Mouse (Mus musculus): ENCODE data around the gene Arap1. TPM values are rescaled to one million over a fixed set of nuclear protein-coding genes. Genes with fewer than 3 reads are reported as not detected.

The Arap1 gene
- polyA plus RNA-seq, 2 experiments, result 77.1 to 92.6 TPM

DNA sequence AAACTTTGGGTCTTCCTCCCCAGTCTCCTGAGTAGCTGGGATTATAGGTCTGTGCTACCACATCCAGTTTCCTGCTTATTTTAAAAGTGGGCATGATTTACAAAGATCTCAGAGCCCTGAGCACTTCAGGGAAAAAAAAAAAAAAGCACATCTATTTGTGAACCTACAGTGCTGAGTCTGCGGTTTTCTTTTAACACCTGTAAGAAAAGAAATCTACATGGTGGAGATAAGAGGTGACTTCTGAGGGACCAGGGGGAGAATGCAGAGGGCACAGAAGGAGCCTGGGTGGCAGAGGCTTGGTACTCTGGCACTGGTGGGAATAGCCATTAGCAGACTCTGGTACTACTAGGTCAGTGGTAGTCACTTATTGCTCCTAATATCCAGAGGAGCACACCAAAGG, 28.1 kb upstream of the Arap1 start:
- no peak for ATAC-seq (ENCODE audit: low FRiP score, low read depth)
- 80% methylated on average over 1 of the region's 1 CpGs for WGBS
- H3K4me2 ChIP-seq (replicated peaks; ENCODE audit: low read depth, low read length, severe bottlenecking), result no peak overlapping the region
- no peak overlapping the region for H3K27ac ChIP-seq (replicated peaks; ENCODE audit: low read depth, low read length)
- DNase-seq (ENCODE audit: low spot score), result no peak
- no peak for TF ChIP-seq POLR2A (IDR thresholded peaks at IDR 0.05; ENCODE audit: borderline replicate concordance, extremely low read depth, insufficient read depth, insufficient read length)
- no peak overlapping the region for H3K4me3 ChIP-seq (replicated peaks; ENCODE audit: low read length)
- no peaks in the 10 kb centered on the region; the same call in 1 of the 2 replicates for H3K27me3 ChIP-seq (ENCODE audit: control insufficient read depth, insufficient read depth, low read length)
- H3K9me3 ChIP-seq (ENCODE audit: control insufficient read depth, low read length), result no peaks in the 10 kb centered on the region
- H3K36me3 ChIP-seq (ENCODE audit: control insufficient read depth, insufficient read depth, low read length), result no peaks in the 10 kb centered on the region
- peaks cover 7% of the 10 kb centered on the region; the same call in 1 of the 2 replicates for H3K4me1 ChIP-seq (ENCODE audit: control insufficient read depth, insufficient read depth, low read length)
- no peak overlapping the region for H3K9ac ChIP-seq (ENCODE audit: low read depth, low read length, severe bottlenecking)

DNA sequence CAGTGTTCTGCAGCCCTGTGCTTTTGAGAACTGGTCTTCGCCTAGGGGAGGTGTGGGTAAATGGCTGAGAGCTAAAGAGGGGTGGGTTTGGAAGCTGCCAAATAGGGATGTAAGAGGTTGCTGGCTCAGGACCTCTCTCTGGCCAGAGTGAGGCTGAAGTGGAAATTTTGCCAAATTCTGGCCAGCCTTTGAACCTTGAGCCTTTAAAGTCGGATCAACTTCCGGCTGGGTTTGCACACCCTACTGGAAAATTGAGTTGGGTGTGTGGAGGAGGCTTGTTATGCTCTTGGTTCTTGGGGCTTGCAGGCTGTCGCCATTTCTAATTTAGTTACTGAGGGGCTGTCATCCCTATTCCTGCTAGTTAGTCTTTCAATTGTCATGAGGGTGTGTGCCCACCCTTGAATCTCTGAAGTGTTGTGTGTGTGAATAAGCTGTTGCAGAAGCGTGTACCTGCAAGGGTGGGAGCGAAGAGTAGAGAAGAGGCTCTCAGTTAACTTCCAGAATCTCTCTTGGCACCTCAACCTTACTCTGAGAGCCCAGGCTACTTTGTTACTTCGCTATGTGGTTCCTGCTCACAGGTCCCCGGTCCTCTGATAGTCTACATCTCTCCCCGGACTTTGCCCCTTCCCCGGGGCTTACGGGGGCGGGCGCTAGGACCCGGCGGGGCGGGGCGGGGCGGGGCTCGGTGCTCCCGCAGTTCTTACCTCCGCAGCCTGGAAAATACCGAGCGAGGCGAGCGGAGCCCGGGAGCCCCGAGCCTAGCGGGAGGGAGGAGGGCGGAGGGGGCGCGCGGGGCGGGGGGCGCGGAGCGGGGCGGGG, 27.3 kb upstream of the Arap1 start:
- no peaks in the 10 kb centered on the region for H3K9me3 ChIP-seq (ENCODE audit: control insufficient read depth, low read length)
- ATAC-seq (ENCODE audit: low FRiP score, low read depth) (peak; percentile 73), DNase-seq (ENCODE audit: low spot score) (no peak)
- peak overlapping the region; percentile 85 for H3K9ac ChIP-seq (ENCODE audit: low read depth, low read length, severe bottlenecking)
- H3K27me3 ChIP-seq (ENCODE audit: control insufficient read depth, insufficient read depth, low read length), result no peaks in the 10 kb centered on the region; the same call in 1 of the 2 replicates
- H3K4me1 ChIP-seq (ENCODE audit: control insufficient read depth, insufficient read depth, low read length), result peaks cover 7% of the 10 kb centered on the region; the same call in 1 of the 2 replicates
- H3K27ac ChIP-seq (replicated peaks; ENCODE audit: low read depth, low read length), result no peak overlapping the region
- TF ChIP-seq POLR2A (IDR thresholded peaks at IDR 0.05; ENCODE audit: borderline replicate concordance, extremely low read depth, insufficient read depth, insufficient read length), result no peak
- peak overlapping the region; percentile 76 for H3K4me3 ChIP-seq (replicated peaks; ENCODE audit: low read length)
- no peaks in the 10 kb centered on the region for H3K36me3 ChIP-seq (ENCODE audit: control insufficient read depth, insufficient read depth, low read length)
- 17% methylated on average over 8 of the region's 37 CpGs for WGBS
- peak overlapping the region; percentile 94 for H3K4me2 ChIP-seq (replicated peaks; ENCODE audit: low read depth, low read length, severe bottlenecking)

DNA sequence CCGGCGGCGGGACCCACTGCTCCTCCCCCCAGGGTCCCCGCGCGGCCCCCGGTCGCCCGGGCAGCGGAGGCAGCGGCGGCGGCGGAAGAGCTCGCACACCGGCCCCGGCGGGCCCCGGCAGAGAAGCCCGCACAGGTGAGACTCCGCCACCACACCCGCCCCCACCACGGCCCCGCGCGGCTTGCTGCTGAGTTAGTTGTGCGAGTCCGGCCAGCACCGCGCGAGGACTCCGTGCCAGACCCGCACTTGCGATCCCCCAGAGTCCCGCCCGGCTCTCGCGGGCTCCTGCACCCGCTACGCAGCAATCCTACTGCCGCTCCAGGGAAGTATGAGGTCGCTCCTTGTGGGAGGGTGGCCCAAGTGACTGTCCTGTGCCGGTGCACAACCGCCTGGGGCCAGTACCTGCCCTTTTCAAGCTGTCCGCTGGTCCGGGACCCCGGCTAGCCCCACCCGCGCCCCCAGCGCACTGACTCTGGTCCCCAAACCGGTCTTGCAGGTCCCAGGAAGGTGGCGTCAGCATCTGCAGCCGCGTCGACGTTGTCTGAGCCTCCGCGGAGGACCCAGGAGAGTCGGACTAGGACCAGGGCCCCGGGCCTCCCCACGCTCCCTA, 26.5 kb upstream of the Arap1 start:
- H3K4me3 ChIP-seq (replicated peaks; ENCODE audit: low read length), result peak overlapping the region; percentile 76
- ATAC-seq (ENCODE audit: low FRiP score, low read depth), result peak; percentile 39
- no peaks in the 10 kb centered on the region for H3K36me3 ChIP-seq (ENCODE audit: control insufficient read depth, insufficient read depth, low read length)
- H3K9me3 ChIP-seq (ENCODE audit: control insufficient read depth, low read length), result no peaks in the 10 kb centered on the region
- H3K4me2 ChIP-seq (replicated peaks; ENCODE audit: low read depth, low read length, severe bottlenecking), result peak overlapping the region; percentile 94
- no peak overlapping the region for H3K27ac ChIP-seq (replicated peaks; ENCODE audit: low read depth, low read length)
- peaks cover 7% of the 10 kb centered on the region; the same call in 1 of the 2 replicates for H3K4me1 ChIP-seq (ENCODE audit: control insufficient read depth, insufficient read depth, low read length)
- WGBS, result 1% methylated on average over 18 of the region's 61 CpGs
- no peaks in the 10 kb centered on the region; the same call in 1 of the 2 replicates for H3K27me3 ChIP-seq (ENCODE audit: control insufficient read depth, insufficient read depth, low read length)
- peak overlapping the region; percentile 85 for H3K9ac ChIP-seq (ENCODE audit: low read depth, low read length, severe bottlenecking)
- TF ChIP-seq POLR2A (IDR thresholded peaks at IDR 0.05; ENCODE audit: borderline replicate concordance, extremely low read depth, insufficient read depth, insufficient read length), result no peak
- no peak for DNase-seq (ENCODE audit: low spot score)

DNA sequence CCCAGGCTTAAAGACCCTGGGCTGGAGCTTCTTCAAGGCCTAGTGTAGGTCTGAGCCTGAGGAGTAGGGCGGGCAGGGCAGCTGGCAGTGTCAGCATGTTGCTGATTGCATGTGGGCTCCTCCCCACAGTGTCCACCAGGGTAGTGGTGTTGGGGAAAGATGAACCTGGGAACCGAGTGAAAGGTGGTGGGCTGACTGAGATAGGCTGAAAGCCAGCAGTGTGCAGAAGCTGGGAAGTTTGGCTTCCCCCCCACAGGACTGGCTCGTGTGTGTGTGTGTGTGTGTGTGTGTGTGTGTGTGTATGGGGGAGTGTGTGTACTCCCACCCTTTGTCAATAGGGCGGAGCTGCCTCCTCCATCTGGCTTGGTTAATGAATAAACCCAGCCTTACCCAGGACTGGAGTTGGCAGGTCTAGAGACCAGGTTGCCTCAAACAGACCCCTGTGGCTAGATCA, 24.7 kb upstream of the Arap1 start:
- Histone ChIP-seq H3K4me1 (ENCODE audit: control insufficient read depth, insufficient read depth, low read length) (peaks cover 9% of the 10 kb centered on the region; the same call in 1 of the 2 replicates), H3K4me3 (replicated peaks; ENCODE audit: low read length) (no peak overlapping the region), H3K9ac (ENCODE audit: low read depth, low read length, severe bottlenecking) (no peak overlapping the region), H3K9me3 (ENCODE audit: control insufficient read depth, low read length) (no peaks in the 10 kb centered on the region), H3K27ac (replicated peaks; ENCODE audit: low read depth, low read length) (no peak overlapping the region), H3K27me3 (ENCODE audit: control insufficient read depth, insufficient read depth, low read length) (no peaks in the 10 kb centered on the region; the same call in 1 of the 2 replicates), H3K36me3 (ENCODE audit: control insufficient read depth, insufficient read depth, low read length) (no peaks in the 10 kb centered on the region), H3K4me2 (replicated peaks; ENCODE audit: low read depth, low read length, severe bottlenecking) (no peak overlapping the region)
- TF ChIP-seq POLR2A (IDR thresholded peaks at IDR 0.05; ENCODE audit: borderline replicate concordance, extremely low read depth, insufficient read depth, insufficient read length), result no peak
- 67% methylated on average over 4 of the region's 4 CpGs for WGBS
- DNase-seq (ENCODE audit: low spot score) (no peak), ATAC-seq (ENCODE audit: low FRiP score, low read depth) (no peak)

DNA sequence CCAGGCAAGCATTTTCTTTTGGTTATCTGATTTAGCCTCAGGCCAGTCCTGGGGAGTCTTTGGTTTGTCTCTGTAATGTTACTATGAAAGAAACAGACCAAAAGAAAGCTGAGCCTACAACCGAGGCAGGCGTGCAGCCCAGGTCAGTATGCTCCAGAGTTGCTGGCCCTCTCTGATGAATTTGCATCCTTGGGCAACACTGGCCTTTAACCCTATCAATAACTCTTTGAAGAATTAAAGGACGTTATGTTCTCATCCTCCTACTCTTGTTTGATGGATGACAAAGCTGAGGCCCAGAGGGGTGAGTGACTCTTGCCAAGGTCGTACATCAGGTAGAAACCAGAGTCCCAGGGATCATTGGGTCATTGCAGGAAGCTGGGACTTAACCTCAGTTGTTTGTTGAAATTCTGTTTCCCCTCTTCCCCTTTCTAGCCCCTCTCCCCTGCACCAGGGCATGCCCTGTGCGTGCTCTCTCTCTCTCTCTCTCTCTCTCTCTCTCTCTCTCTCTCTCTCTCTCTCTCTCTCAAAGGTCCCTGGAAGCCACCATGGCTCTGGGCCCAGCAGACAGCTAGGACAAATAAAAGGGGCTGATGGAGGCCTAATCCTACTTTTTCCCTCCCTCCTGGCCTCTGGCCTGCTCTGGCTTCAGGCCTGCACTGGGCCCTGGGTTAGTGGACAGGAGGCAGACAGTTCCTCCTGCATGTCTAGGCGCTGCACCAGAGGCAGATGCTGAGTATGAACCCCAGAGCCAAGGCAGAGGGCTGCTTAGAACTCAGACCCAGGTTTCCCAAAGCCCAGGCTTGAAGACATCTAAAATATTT, 23.5 kb upstream of the Arap1 start:
- no peak for DNase-seq (ENCODE audit: low spot score)

More for the DNA sequence above, 23.5 kb upstream of the Arap1 start:
- no peak overlapping the region for H3K27ac ChIP-seq (replicated peaks; ENCODE audit: low read depth, low read length)
- H3K4me3 ChIP-seq (replicated peaks; ENCODE audit: low read length), result no peak overlapping the region
- no peak for ATAC-seq (ENCODE audit: low FRiP score, low read depth)
- no peaks in the 10 kb centered on the region for H3K36me3 ChIP-seq (ENCODE audit: control insufficient read depth, insufficient read depth, low read length)
- no peak for TF ChIP-seq POLR2A (IDR thresholded peaks at IDR 0.05; ENCODE audit: borderline replicate concordance, extremely low read depth, insufficient read depth, insufficient read length)
- H3K9me3 ChIP-seq (ENCODE audit: control insufficient read depth, low read length), result no peaks in the 10 kb centered on the region
- WGBS, result 61% methylated on average over 6 of the region's 6 CpGs
- H3K4me2 ChIP-seq (replicated peaks; ENCODE audit: low read depth, low read length, severe bottlenecking), result no peak overlapping the region
- H3K4me1 ChIP-seq (ENCODE audit: control insufficient read depth, insufficient read depth, low read length), result peaks cover 9% of the 10 kb centered on the region; the same call in 1 of the 2 replicates
- no peak overlapping the region for H3K9ac ChIP-seq (ENCODE audit: low read depth, low read length, severe bottlenecking)
- no peaks in the 10 kb centered on the region for H3K27me3 ChIP-seq (ENCODE audit: control insufficient read depth, insufficient read depth, low read length)

Measured in limb, embryonic 14.5 days (tissue).